ENCODE assay signal across 8 mouse cellular contexts in the genomic region with DNA sequence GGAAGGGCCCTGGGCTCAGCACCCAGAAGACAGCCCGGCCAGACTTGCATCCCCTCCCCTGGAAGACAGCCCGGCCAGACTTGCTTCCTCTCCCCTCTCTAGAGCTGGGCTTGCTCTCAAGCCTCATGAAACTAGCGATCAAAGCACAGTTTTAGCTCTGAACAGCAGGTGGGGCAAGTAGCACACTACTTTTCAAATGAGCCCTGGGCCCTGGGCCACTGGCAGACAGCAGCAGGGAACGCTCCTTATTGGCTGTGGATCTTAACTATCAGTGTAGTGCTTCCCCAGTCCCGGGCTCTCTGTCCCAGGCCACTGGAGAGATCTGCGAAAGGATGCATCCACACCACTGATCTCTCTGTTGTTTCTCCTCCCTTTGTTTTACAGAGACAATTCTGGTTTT. TPM values are rescaled to one million over a fixed set of nuclear protein-coding genes. Genes with fewer than 3 reads are reported as not detected.
A peak's percentile ranks its signal among the peaks of the same experiment; 100 is the strongest.
DNase-seq lines count a peak whose midpoint lies in the region; ATAC-seq lines count a peak whose summit lies in the region.

No protein-coding gene starts in this region.

- ATAC-seq in embryonic facial prominence, embryonic 11.5 days (replicated peaks; ENCODE audit: insufficient number of reproducible peaks, low FRiP score, low TSS enrichment, low read depth), result peak; percentile 87
- ATAC-seq in midbrain, embryonic 14.5 days (ENCODE audit: low FRiP score, low TSS enrichment), result peak; percentile 89

- H3K4me3 ChIP-seq in embryonic facial prominence, embryonic 11.5 days (ENCODE audit: low read depth, low read length), result no peak overlapping the region
- no peak overlapping the region for H3K4me3 ChIP-seq in limb, embryonic 10.5 days
- H3K4me3 ChIP-seq in midbrain, embryonic 14.5 days (replicated peaks; ENCODE audit: low read depth, low read length), result no peak overlapping the region

- no peaks in the 10 kb centered on the region for H3K27me3 ChIP-seq in embryonic facial prominence, embryonic 11.5 days (ENCODE audit: control insufficient read depth, insufficient read depth, low read length)
- H3K27me3 ChIP-seq in limb, embryonic 10.5 days (ENCODE audit: low read depth, poor library complexity, severe bottlenecking), result no peaks in the 10 kb centered on the region
- H3K27me3 ChIP-seq in midbrain, embryonic 14.5 days (ENCODE audit: control insufficient read depth, insufficient read depth, low read length), result no peaks in the 10 kb centered on the region

- H3K4me2 ChIP-seq in embryonic facial prominence, embryonic 11.5 days (ENCODE audit: low read depth, low read length), result no peak overlapping the region
- no peak overlapping the region for H3K4me2 ChIP-seq in midbrain, embryonic 14.5 days (ENCODE audit: low read length)

- H3K9ac ChIP-seq in embryonic facial prominence, embryonic 11.5 days (replicated peaks; ENCODE audit: low read length), result no peak overlapping the region
- no peak overlapping the region for H3K9ac ChIP-seq in midbrain, embryonic 14.5 days (replicated peaks; ENCODE audit: low read length)

- H3K36me3 ChIP-seq in embryonic facial prominence, embryonic 11.5 days (replicated peaks; ENCODE audit: control insufficient read depth, insufficient read depth, low read depth, low read length), result no peaks in the 10 kb centered on the region
- no peaks in the 10 kb centered on the region for H3K36me3 ChIP-seq in limb, embryonic 10.5 days
- no peaks in the 10 kb centered on the region for H3K36me3 ChIP-seq in midbrain, embryonic 14.5 days (ENCODE audit: control insufficient read depth, insufficient read depth, low read length)

- H3K9me3 ChIP-seq in embryonic facial prominence, embryonic 11.5 days (replicated peaks; ENCODE audit: control insufficient read depth, low read length), result no peaks in the 10 kb centered on the region
- no peaks in the 10 kb centered on the region for H3K9me3 ChIP-seq in limb, embryonic 10.5 days (replicated peaks)
- H3K9me3 ChIP-seq in midbrain, embryonic 14.5 days (ENCODE audit: control insufficient read depth, low read length), result no peaks in the 10 kb centered on the region

- 5% methylated on average over 6 of the region's 6 CpGs for WGBS in embryonic facial prominence, embryonic 11.5 days
- WGBS in limb, embryonic 10.5 days, result 6% methylated on average over 6 of the region's 6 CpGs
- WGBS in midbrain, embryonic 14.5 days, result 2% methylated on average over 6 of the region's 6 CpGs

- no peak overlapping the region for H3K27ac ChIP-seq in embryonic facial prominence, embryonic 11.5 days (replicated peaks; ENCODE audit: low read depth, low read length)
- H3K27ac ChIP-seq in limb, embryonic 10.5 days, result no peak overlapping the region
- no peak overlapping the region for H3K27ac ChIP-seq in midbrain, embryonic 14.5 days (replicated peaks; ENCODE audit: low read depth, low read length)

- H3K4me1 ChIP-seq in embryonic facial prominence, embryonic 11.5 days (ENCODE audit: control insufficient read depth, insufficient read depth, low read length), result no peaks in the 10 kb centered on the region
- H3K4me1 ChIP-seq in limb, embryonic 10.5 days, result peaks cover 10% of the 10 kb centered on the region
- H3K4me1 ChIP-seq in midbrain, embryonic 14.5 days (ENCODE audit: control insufficient read depth, insufficient read depth, low read length), result no peaks in the 10 kb centered on the region

- DNase-seq in 3T3-L1 (ENCODE audit: low read depth, low spot score), result peak; percentile 82
- peak; percentile 87 for DNase-seq in adrenal gland, postnatal 14 days
- peak; percentile 81 for DNase-seq in embryonic facial prominence, embryonic 11.5 days (ENCODE audit: low spot score)
- peak; percentile 97 for DNase-seq in heart, adult 11 months
- DNase-seq in kidney, adult 11 months, result peak; percentile 64
- peak; percentile 51 for DNase-seq in limb, embryonic 10.5 days (ENCODE audit: low spot score)
- peak; percentile 89 for DNase-seq in midbrain, embryonic 14.5 days
- DNase-seq in spleen, adult 18-20 months, result peak; percentile 26 to 56

RNA-seq across cellular contexts. Expression of gene Aven, which starts 8.4 kb away (rescaled TPM):
- 15.3 and 15.4 TPM in 2 replicates for total RNA-seq in adrenal gland, postnatal 14 days (2021)
- polyA plus RNA-seq in embryonic facial prominence, embryonic 11.5 days (2014; fragmentation: Nextera tagmentation; extraction: Ambion mirVana), result 8.3 and 10.0 TPM in 2 replicates
- polyA plus RNA-seq in limb, embryonic 10.5 days (2016; fragmentation: Nextera tagmentation; extraction: Ambion mirVana), result 10.0 and 11.6 TPM in 2 replicates
- polyA plus RNA-seq in midbrain, embryonic 14.5 days (2014; fragmentation: Nextera tagmentation; extraction: Ambion mirVana), result 3.2 and 4.5 TPM in 2 replicates

RNA-seq across cellular contexts. Expression of gene Chrm5, which starts 20.6 kb away (rescaled TPM):
- not detected in 2 replicates for total RNA-seq in adrenal gland, postnatal 14 days (2021)
- polyA plus RNA-seq in embryonic facial prominence, embryonic 11.5 days (2014; fragmentation: Nextera tagmentation; extraction: Ambion mirVana), result not detected in 2 replicates
- not detected in 2 replicates for polyA plus RNA-seq in limb, embryonic 10.5 days (2016; fragmentation: Nextera tagmentation; extraction: Ambion mirVana)
- polyA plus RNA-seq in midbrain, embryonic 14.5 days (2014; fragmentation: Nextera tagmentation; extraction: Ambion mirVana), result 0.30 and 0.93 TPM in 2 replicates

RNA-seq across cellular contexts. Expression of gene Emc7, which starts 46.4 kb away (rescaled TPM):
- 25.1 and 25.5 TPM in 2 replicates for total RNA-seq in adrenal gland, postnatal 14 days (2021)
- 10.6 and 12.2 TPM in 2 replicates for polyA plus RNA-seq in embryonic facial prominence, embryonic 11.5 days (2014; fragmentation: Nextera tagmentation; extraction: Ambion mirVana)
- 10.2 and 10.9 TPM in 2 replicates for polyA plus RNA-seq in limb, embryonic 10.5 days (2016; fragmentation: Nextera tagmentation; extraction: Ambion mirVana)
- polyA plus RNA-seq in midbrain, embryonic 14.5 days (2014; fragmentation: Nextera tagmentation; extraction: Ambion mirVana), result 18.3 and 19.1 TPM in 2 replicates

Comparison
In these comparisons a context has a peak if more than half of its experiments do, and no peak if none do; other contexts are left out.
1. DNase-seq: peak in every context shown above with its lines; median percentile 97 in heart, adult 11 months; 89 in midbrain, embryonic 14.5 days; 87 in adrenal gland, postnatal 14 days; 82 in 3T3-L1; 81 in embryonic facial prominence, embryonic 11.5 days; 64 in kidney, adult 11 months; 51 in limb, embryonic 10.5 days; 41 in spleen, adult 18-20 months.